Mouse (Mus musculus) G1E (cell line): ENCODE data around the gene Mcm9.

ENCODE experiments used
- CTCF ChIP-seq: IDR thresholded peaks from 2 replicates; pipeline ENCODE4 v1.5.1; 2012; ENCODE audit warnings: low read depth, low read length, inconsistent platforms, mixed read lengths
- GATA1 ChIP-seq: IDR thresholded peaks from 2 replicates; pipeline ENCODE4 v1.6.1; 2012; ENCODE audit warnings: borderline replicate concordance, low read length, inconsistent platforms, mixed read lengths
- GATA2 ChIP-seq: IDR thresholded peaks from 2 replicates; pipeline ENCODE4 v1.6.1; 2012; ENCODE audit warnings: low read depth, low read length, inconsistent platforms, borderline replicate concordance
- TAL1 ChIP-seq: conservative IDR thresholded peaks from 2 replicates; pipeline ENCODE4 v1.6.1; 2012; ENCODE audit warnings: low read depth, low read length, inconsistent platforms, mixed read lengths

- TF ChIP-seq CTCF (no peak), GATA1 (no peak), TAL1 (no peak), GATA2 (no peak)
These were observed 127.8 kb downstream of the Mcm9 start for GRCm38 (mm10) chr10:53502471-53502870.
